Mouse (Mus musculus) heart, embryonic 14.5 days (tissue): Measurements from ENCODE around the gene Rps18. TPM values are rescaled to one million over a fixed set of nuclear protein-coding genes. Genes with fewer than 3 reads are reported as not detected.
A peak's percentile ranks its signal among the peaks of the same experiment; 100 is the strongest.

Experiments used
- ATAC-seq: fragments of 200-750 bp; cut with Nextera tagmentation; 2 replicates; pipeline ENCODE4 v1.8.0; 2017; ENCODE audit warnings: low read depth, moderate TSS enrichment; ENCODE audit not compliant: insufficient number of reproducible peaks, insufficient read depth, low FRiP score
- H3K27ac ChIP-seq, 2 experiments: fragments of 200-500 bp in 1 of 2; fragments of 300-500 bp in 1 of 2; sonication (generic) in 1 of 2; replicated peaks in 1 of 2; 2 replicates each; pipeline ENCODE4 v1.5.1; 2012 to 2014; ENCODE audit warnings: low read depth in 2 of 2, low read length in 2 of 2, control low read depth in 1 of 2, mild to moderate bottlenecking in 1 of 2, mixed read lengths in 1 of 2; ENCODE audit not compliant: control insufficient read depth in 1 of 2, insufficient read depth in 1 of 2
- H3K27me3 ChIP-seq: fragments of 300-500 bp; sonication (generic); 2 replicates; pipeline ENCODE4 v1.6.1; 2014; ENCODE audit warnings: mild to moderate bottlenecking, low read length, control low read depth; ENCODE audit not compliant: control insufficient read depth, insufficient read depth
- H3K36me3 ChIP-seq: fragments of 300-500 bp; sonication (generic); 2 replicates; pipeline ENCODE4 v1.6.1; 2014; ENCODE audit warnings: mild to moderate bottlenecking, control low read depth, low read length, mixed read lengths; ENCODE audit not compliant: control insufficient read depth, insufficient read depth
- H3K4me1 ChIP-seq, 2 experiments: fragments of 200-500 bp in 1 of 2; fragments of 300-500 bp in 1 of 2; sonication (generic) in 1 of 2; 2 replicates each; pipeline ENCODE4 v1.6.1; 2012 to 2014; ENCODE audit warnings: low read length in 2 of 2, control low read depth in 1 of 2, mixed read lengths in 1 of 2; ENCODE audit not compliant: control insufficient read depth in 2 of 2, insufficient read depth in 2 of 2
- H3K4me2 ChIP-seq: fragments of 300-500 bp; sonication (generic); 2 replicates; pipeline ENCODE4 v1.6.1; 2014; ENCODE audit warnings: mild to moderate bottlenecking, low read length
- H3K4me3 ChIP-seq, 2 experiments: fragments of 200-500 bp in 1 of 2; fragments of 300-500 bp in 1 of 2; sonication (generic) in 1 of 2; 2 replicates each; pipeline ENCODE4 v1.5.1; 2012 to 2014; ENCODE audit warnings: low read length in 2 of 2, mild to moderate bottlenecking in 2 of 2, control low read depth in 1 of 2, low read depth in 1 of 2, moderate library complexity in 1 of 2; ENCODE audit not compliant: control insufficient read depth in 1 of 2, insufficient read depth in 1 of 2
- H3K9ac ChIP-seq: fragments of 300-500 bp; sonication (generic); 2 replicates; pipeline ENCODE4 v1.6.1; 2014; ENCODE audit warnings: mild to moderate bottlenecking, low read length
- H3K9me3 ChIP-seq: fragments of 300-500 bp; sonication (generic); 2 replicates; pipeline ENCODE4 v1.6.1; 2016; ENCODE audit warnings: low read length, control low read depth; ENCODE audit not compliant: control insufficient read depth
- WGBS: fragments of 180-500 bp; shearing (Covaris S2); extraction: QIAGEN DNeasy Blood & Tissue Kit; methylation state at CpG from one replicate; pipeline ENCODE4 v1.1.7; 2014; 5-methylcytosine and 5-hydroxymethylcytosine counted together
- polyA plus RNA-seq: library from polyadenylated mRNA; unstranded; fragments of >200 nt; fragmentation: Nextera tagmentation; extraction: Ambion mirVana; gene quantifications from 2 replicates; pipeline ENCODE4 v1.2.1, GENCODE M21; 2014

Rps18 gene
- polyA plus RNA-seq, 1 experiment from 2014 or later: 1,186 TPM

- H3K27me3 ChIP-seq: no peaks in the 10 kb centered on the region
- WGBS: 52% methylated on average over 37 of the region's 37 CpGs
- H3K4me2 ChIP-seq: peak overlapping the region; percentile 99
- peak overlapping the region; percentile 87 for H3K9ac ChIP-seq
- no peak for ATAC-seq
- H3K36me3 ChIP-seq: peaks cover 30% of the 10 kb centered on the region
- H3K27ac ChIP-seq: peak overlapping the region; percentile 76 to 78; a peak in 1 of 4 replicates
- peaks cover 13 to 23% of the 10 kb centered on the region in 2 experiments for H3K4me1 ChIP-seq
- peak overlapping the region; percentile 81 to 83 for H3K4me3 ChIP-seq
- H3K9me3 ChIP-seq: no peaks in the 10 kb centered on the region
Observed at GRCm38 (mm10) chr17:33918293-33919203, 37.3 kb downstream of the Rps18 start.

DNA sequence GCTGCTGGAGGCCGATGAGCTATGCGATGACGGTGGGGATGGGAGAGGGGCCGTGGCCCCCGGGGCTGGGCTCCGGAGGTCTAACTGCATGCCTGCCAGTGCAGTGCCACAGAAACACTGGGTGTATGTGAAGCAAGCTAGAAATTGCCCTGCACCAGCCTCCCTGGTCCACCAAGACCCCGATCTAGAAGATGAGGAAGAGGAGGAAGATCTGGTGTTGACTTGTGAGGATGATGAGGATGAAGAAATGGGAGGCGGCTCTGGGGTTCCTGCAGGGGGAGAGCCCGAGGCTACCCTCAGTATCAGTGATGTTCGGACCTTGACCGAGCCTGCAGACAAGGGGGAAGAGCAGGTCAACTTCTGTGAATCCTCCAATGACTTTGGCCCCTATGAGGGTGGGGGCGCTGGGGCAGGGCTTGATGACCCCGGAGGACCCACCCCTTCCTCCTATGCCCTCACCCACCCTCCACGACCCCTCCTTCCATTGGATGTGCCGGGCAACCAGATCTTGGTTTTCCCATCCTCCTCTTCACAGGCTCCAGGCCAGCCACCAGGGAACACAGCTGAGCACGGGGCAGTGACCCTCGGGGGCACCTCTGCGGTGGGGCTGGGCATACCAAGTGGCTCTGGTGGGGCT is 38.0 kb downstream of the Rps18 start:
- Histone ChIP-seq H3K27me3 (no peaks in the 10 kb centered on the region), H3K9ac (no peak overlapping the region), H3K27ac (no peak overlapping the region), H3K36me3 (peaks cover 36% of the 10 kb centered on the region), H3K4me3 (no peak overlapping the region), H3K9me3 (no peaks in the 10 kb centered on the region), H3K4me2 (no peak overlapping the region), H3K4me1 (peaks cover 13 to 23% of the 10 kb centered on the region in 2 experiments)
- WGBS: 86% methylated on average over 17 of the region's 18 CpGs
- ATAC-seq: no peak

DNA sequence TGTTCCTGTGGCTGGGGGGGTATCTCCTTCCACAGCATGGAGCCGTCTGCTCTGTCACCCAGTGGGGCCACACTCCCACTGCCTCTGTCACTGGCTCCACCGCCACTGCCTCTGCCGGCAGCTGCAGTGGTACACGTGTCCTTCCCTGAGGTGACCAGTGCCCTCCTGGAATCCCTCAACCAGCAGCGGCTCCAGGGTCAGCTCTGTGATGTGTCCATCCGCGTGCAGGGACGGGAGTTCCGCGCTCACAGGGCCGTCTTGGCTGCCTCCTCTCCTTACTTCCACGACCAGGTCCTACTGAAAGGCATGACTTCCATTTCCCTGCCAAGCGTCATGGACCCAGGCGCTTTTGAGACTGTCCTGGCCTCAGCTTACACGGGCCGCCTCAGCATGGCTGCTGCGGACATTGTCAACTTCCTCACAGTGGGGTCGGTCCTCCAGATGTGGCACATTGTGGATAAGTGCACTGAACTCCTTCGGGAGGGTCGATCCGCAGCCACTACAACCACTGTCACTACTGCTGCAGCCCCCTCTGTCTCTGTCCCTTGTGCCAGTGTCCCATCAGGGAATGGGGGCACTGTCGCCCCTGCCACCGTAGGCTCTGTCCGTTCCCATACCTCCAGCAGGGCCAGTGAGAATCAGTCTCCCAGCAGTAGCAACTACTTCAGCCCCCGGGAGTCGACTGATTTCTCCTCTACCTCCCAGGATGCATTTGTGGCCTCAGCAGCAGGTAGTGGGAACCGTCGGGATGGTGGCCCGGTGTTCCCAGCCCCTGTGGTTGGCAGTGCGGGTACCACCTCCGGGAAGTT is 38.8 kb downstream of the Rps18 start:
- peak overlapping the region; percentile 75 for H3K9ac ChIP-seq
- no peaks in the 10 kb centered on the region for H3K27me3 ChIP-seq
- no peak overlapping the region for H3K27ac ChIP-seq
- ATAC-seq: no peak
- WGBS: 66% methylated on average over 31 of the region's 31 CpGs
- peak overlapping the region; percentile 75 for H3K4me2 ChIP-seq
- H3K4me1 ChIP-seq: peaks cover 13 to 23% of the 10 kb centered on the region in 2 experiments
- no peaks in the 10 kb centered on the region for H3K9me3 ChIP-seq
- H3K36me3 ChIP-seq: peaks cover 43% of the 10 kb centered on the region
- H3K4me3 ChIP-seq: peak overlapping the region; percentile 63 to 66

DNA sequence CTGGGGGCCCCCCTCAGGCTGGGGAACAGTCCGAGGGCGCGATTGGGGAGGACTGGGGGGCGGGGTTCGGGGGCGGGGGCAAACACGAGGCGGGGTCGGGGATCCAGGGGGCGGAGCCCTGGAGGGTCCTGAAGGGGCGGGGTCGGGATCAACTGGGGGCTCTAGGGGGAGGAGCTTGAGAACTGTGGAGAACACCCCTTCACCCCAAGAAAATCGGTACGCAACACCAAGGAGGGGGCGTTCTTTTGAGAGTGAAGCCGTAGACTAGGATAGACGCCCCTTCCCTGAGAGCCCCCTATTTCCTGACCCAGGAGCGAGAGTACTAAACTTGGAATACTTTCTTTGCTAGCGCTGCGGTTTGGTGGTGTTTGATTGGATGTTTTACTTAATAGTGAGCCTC is 39.5 kb downstream of the Rps18 start:
- peaks cover 50% of the 10 kb centered on the region for H3K36me3 ChIP-seq
- H3K4me2 ChIP-seq: peak overlapping the region; percentile 75
- WGBS: under 1% methylated on average over 14 of the region's 20 CpGs
- H3K27ac ChIP-seq: peak overlapping the region in 1 of 2 experiments; percentile 83; a peak in 2 of 4 replicates
- ATAC-seq: peak; percentile 18
- no peaks in the 10 kb centered on the region for H3K27me3 ChIP-seq
- peaks cover 13 to 23% of the 10 kb centered on the region in 2 experiments for H3K4me1 ChIP-seq
- H3K9ac ChIP-seq: peak overlapping the region; percentile 75
- H3K4me3 ChIP-seq: peak overlapping the region; percentile 63 to 66
- H3K9me3 ChIP-seq: no peaks in the 10 kb centered on the region

DNA sequence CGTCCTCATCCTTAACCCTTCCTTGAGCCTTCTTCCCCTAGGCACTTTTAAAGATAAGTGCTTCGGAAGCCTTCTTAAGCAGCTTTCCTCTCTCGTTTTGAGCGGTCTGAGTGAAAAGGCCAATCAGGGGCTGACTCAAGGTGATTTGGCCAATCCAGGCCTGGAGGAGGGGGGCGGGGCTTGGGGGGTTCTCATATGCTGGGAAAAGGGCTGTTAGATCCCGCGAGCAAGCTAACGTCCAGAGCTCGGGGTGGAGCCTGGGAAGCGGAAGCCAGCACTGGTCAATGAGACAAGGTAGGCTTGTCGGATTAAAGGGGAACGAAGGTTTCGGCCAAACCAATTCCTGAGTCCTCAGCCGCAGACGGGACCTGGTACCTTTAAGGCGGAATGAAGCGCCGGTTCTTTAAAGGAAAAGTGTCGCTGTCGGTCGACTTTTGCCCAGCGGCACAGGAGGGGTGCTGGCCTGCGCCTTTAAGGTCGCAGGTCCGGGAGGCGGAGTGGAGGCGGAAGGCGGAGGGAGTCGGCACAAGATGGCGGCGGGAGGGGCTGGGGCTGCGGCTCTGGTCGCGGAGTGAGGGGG is 40.0 kb downstream of the Rps18 start, which contains the start of the genes Tapbp and Zbtb22:
Gene Tapbp, plus strand, starts transcription at position 229 of the 580 bp plus-strand sequence.
Gene Zbtb22, plus strand, starts transcription at position 234 of the 580 bp plus-strand sequence.
- peaks cover 56% of the 10 kb centered on the region for H3K36me3 ChIP-seq

DNA sequence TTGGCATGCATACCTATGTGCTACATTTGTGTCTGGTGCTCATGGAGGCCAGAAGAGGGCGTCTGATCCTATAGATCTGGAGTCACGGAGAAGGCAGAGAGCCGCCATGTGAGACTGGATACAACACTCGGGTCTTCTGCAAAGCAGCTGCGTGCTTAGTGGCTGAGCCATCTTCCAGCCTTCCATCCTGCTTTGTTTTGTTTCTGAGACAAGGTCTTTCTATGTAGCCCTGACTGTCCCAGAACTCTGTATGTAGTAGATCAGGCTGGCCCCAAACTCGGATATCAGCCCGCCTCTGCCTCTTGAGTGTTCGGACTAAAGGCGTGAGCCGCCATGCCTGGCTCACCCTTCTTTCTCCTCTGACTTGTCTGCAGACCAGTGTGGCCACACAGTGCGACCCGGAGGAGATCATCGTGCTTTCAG is 40.8 kb downstream of the Rps18 start:
- Histone ChIP-seq H3K4me2 (peak overlapping the region; percentile 57), H3K9me3 (no peaks in the 10 kb centered on the region), H3K27ac (no peak overlapping the region), H3K4me3 (no peak overlapping the region), H3K27me3 (no peaks in the 10 kb centered on the region), H3K9ac (no peak overlapping the region; the same call in 1 of the 2 replicates), H3K4me1 (peaks cover 18 to 29% of the 10 kb centered on the region in 2 experiments), H3K36me3 (peaks cover 60% of the 10 kb centered on the region)
- 70% methylated on average over 13 of the region's 13 CpGs for WGBS
- no peak for ATAC-seq

More for the DNA sequence above, 40.0 kb downstream of the Rps18 start, which contains the start of the genes Tapbp and Zbtb22:
- Histone ChIP-seq H3K9ac (peak within 1 kb of the TSS; percentile 75), H3K4me2 (peak within 1 kb of the TSS; percentile 75), H3K4me3 (peak within 1 kb of the TSS; percentile 63 to 66), H3K27ac (peak within 1 kb of the TSS; percentile 54 to 83; a peak in 3 of 4 replicates), H3K4me1 (peaks cover 13 to 23% of the 10 kb centered on the region in 2 experiments), H3K9me3 (no peaks in the 10 kb centered on the region), H3K27me3 (no peaks in the 10 kb centered on the region)
- WGBS: under 1% methylated on average over 32 of the region's 34 CpGs
- ATAC-seq: peak; percentile 89
